Mouse (Mus musculus) stomach, embryonic 14.5 days (tissue): Measurements from ENCODE around the gene Dcun1d4. TPM values are rescaled to one million over a fixed set of nuclear protein-coding genes. Genes with fewer than 3 reads are reported as not detected.

Experiments used
- ATAC-seq: fragments of 200-750 bp; cut with Nextera tagmentation; 2 replicates; pipeline ENCODE4 v1.8.0; 2017; ENCODE audit warnings: low read depth, moderate TSS enrichment; ENCODE audit not compliant: insufficient number of reproducible peaks, insufficient read depth, low FRiP score
- H3K27ac ChIP-seq: fragments of 300-500 bp; sonication (generic); 2 replicates; pipeline ENCODE4 v1.5.1; 2014; ENCODE audit warnings: mild to moderate bottlenecking, low read length, moderate library complexity, mixed read lengths
- H3K27me3 ChIP-seq: fragments of 300-500 bp; sonication (generic); 2 replicates; pipeline ENCODE4 v1.6.1; 2014; ENCODE audit warnings: low read length, control low read depth, mixed read lengths; ENCODE audit not compliant: control insufficient read depth, insufficient read depth
- H3K36me3 ChIP-seq: fragments of 300-500 bp; sonication (generic); 2 replicates; pipeline ENCODE4 v1.6.1; 2014; ENCODE audit warnings: mild to moderate bottlenecking, control low read depth, low read length, moderate library complexity, mixed read lengths; ENCODE audit not compliant: control insufficient read depth, insufficient read depth
- H3K4me1 ChIP-seq: fragments of 300-500 bp; sonication (generic); 2 replicates; pipeline ENCODE4 v1.6.1; 2014; ENCODE audit warnings: low read length, control low read depth, mixed read lengths; ENCODE audit not compliant: control insufficient read depth, insufficient read depth
- H3K4me2 ChIP-seq: fragments of 300-500 bp; sonication (generic); replicated peaks from 2 replicates; pipeline ENCODE4 v1.6.1; 2014; ENCODE audit warnings: low read depth, low read length, control low read depth
- H3K4me3 ChIP-seq: fragments of 300-500 bp; sonication (generic); 2 replicates; pipeline ENCODE4 v1.5.1; 2014; ENCODE audit warnings: low read depth, low read length, control low read depth
- H3K9ac ChIP-seq: fragments of 300-500 bp; sonication (generic); replicated peaks from 2 replicates; pipeline ENCODE4 v1.6.1; 2014; ENCODE audit warnings: low read depth, mild to moderate bottlenecking, control low read depth, low read length, moderate library complexity, mixed read lengths
- H3K9me3 ChIP-seq: fragments of 300-500 bp; sonication (generic); 2 replicates; pipeline ENCODE4 v1.6.1; 2016; ENCODE audit warnings: low read depth, low read length, control low read depth; ENCODE audit not compliant: control insufficient read depth
- WGBS: fragments of 180-500 bp; shearing (Covaris S2); extraction: QIAGEN DNeasy Blood & Tissue Kit; methylation state at CpG from one replicate; pipeline ENCODE4 v1.1.7; 2014; 5-methylcytosine and 5-hydroxymethylcytosine counted together
- polyA plus RNA-seq: library from polyadenylated mRNA; unstranded; fragments of >200 nt; fragmentation: Nextera tagmentation; extraction: Ambion mirVana; gene quantifications from 2 replicates; pipeline ENCODE4 v1.2.1, GENCODE M21; 2014

The Dcun1d4 gene
- polyA plus RNA-seq, 1 experiment from 2014 or later = 33.3 TPM

- no peak overlapping the region for H3K4me3 ChIP-seq
- WGBS = 78% methylated on average over 3 of the region's 3 CpGs
- H3K27me3 ChIP-seq = no peaks in the 10 kb centered on the region
- H3K4me2 ChIP-seq = no peak overlapping the region
- H3K27ac ChIP-seq = no peak overlapping the region
- H3K9me3 ChIP-seq = no peaks in the 10 kb centered on the region
- H3K9ac ChIP-seq = no peak overlapping the region
- H3K36me3 ChIP-seq = no peaks in the 10 kb centered on the region
- no peak for ATAC-seq
- H3K4me1 ChIP-seq = no peaks in the 10 kb centered on the region
Observed at GRCm38 (mm10) chr5:73602865-73603264, 122.1 kb downstream of the Dcun1d4 start.

GRCm38 (mm10) chr5:73604542-73604941 is 123.7 kb downstream of the Dcun1d4 start:
- ATAC-seq = no peak

GRCm38 (mm10) chr5:73604964-73605363 is 124.2 kb downstream of the Dcun1d4 start:
- no peaks in the 10 kb centered on the region for H3K27me3 ChIP-seq
- H3K4me2 ChIP-seq = no peak overlapping the region
- H3K9me3 ChIP-seq = no peaks in the 10 kb centered on the region; the same call in 1 of the 2 replicates
- no peak overlapping the region for H3K9ac ChIP-seq
- no peaks in the 10 kb centered on the region for H3K4me1 ChIP-seq
- H3K27ac ChIP-seq = no peak overlapping the region
- no peak for ATAC-seq
- WGBS = 81% methylated on average over 6 of the region's 6 CpGs
- no peaks in the 10 kb centered on the region for H3K36me3 ChIP-seq
- H3K4me3 ChIP-seq = no peak overlapping the region

More at GRCm38 (mm10) chr5:73604542-73604941, 123.7 kb downstream of the Dcun1d4 start:
- Histone ChIP-seq H3K9me3 (no peaks in the 10 kb centered on the region), H3K27me3 (no peaks in the 10 kb centered on the region), H3K9ac (no peak overlapping the region), H3K27ac (no peak overlapping the region), H3K36me3 (no peaks in the 10 kb centered on the region), H3K4me1 (no peaks in the 10 kb centered on the region), H3K4me3 (no peak overlapping the region), H3K4me2 (no peak overlapping the region)
- 89% methylated on average over 6 of the region's 6 CpGs for WGBS

Other genes starting within 250 kb of the Dcun1d4 start
- gene Fryl, start 224.4 kb upstream of the Dcun1d4 start, polyA plus RNA-seq = 32.0 and 33.4 TPM in 2 replicates
- gene Ociad1, start 188.2 kb upstream of the Dcun1d4 start, polyA plus RNA-seq = 138 and 148 TPM in 2 replicates
- gene Ociad2, start 140.0 kb upstream of the Dcun1d4 start, polyA plus RNA-seq = 55.7 and 64.3 TPM in 2 replicates
- not detected in 2 replicates for gene Cwh43, start 74.9 kb upstream of the Dcun1d4 start, polyA plus RNA-seq
- gene Lrrc66, start 151.5 kb downstream of the Dcun1d4 start, polyA plus RNA-seq = 0.82 TPM in 1 of 2 replicates, not detected in the other
- 30.6 and 32.1 TPM in 2 replicates for gene Sgcb, start 166.8 kb downstream of the Dcun1d4 start, polyA plus RNA-seq
- 0.21 and 0.36 TPM in 2 replicates for gene Spata18, start 170.4 kb downstream of the Dcun1d4 start, polyA plus RNA-seq